Comparison of ENCODE assay signal across 8 mouse cellular contexts in genomic region chr1:106071237-106072070, GRCm38 (mm10).
A peak's percentile ranks its signal among the peaks of the same experiment; 100 is the strongest.
DNase-seq lines count a peak whose midpoint lies in the region; ATAC-seq and TF ChIP-seq lines count a peak whose summit lies in the region.

No protein-coding gene starts in this region.

- 0 out of 2 replicates have a peak, but pooled peaks have one; percentile 27 for ATAC-seq in embryonic facial prominence, embryonic 13.5 days (ENCODE audit: insufficient number of reproducible peaks, insufficient read depth, low FRiP score, low TSS enrichment, low read depth)
- no peak for ATAC-seq in limb, embryonic 12.5 days (ENCODE audit: insufficient number of reproducible peaks, insufficient read depth, low FRiP score, low TSS enrichment, low read depth)
- peak; percentile 68; the same call in 1 of the 2 replicates for ATAC-seq in stomach, postnatal 0 days (ENCODE audit: low FRiP score, low TSS enrichment)

- no peak overlapping the region for H3K27ac ChIP-seq in embryonic facial prominence, embryonic 13.5 days
- no peak overlapping the region for H3K27ac ChIP-seq in heart, embryonic 10.5 days
- no peak overlapping the region for H3K27ac ChIP-seq in limb, embryonic 12.5 days
- H3K27ac ChIP-seq in stomach, postnatal 0 days (replicated peaks) = no peak overlapping the region

- 0 out of 2 replicates have a peak overlapping the region, but pooled peaks have one; percentile 40 for H3K9ac ChIP-seq in embryonic facial prominence, embryonic 13.5 days
- no peak overlapping the region for H3K9ac ChIP-seq in limb, embryonic 12.5 days (replicated peaks)
- 0 out of 2 replicates have a peak overlapping the region, but pooled peaks have one; percentile 13 for H3K9ac ChIP-seq in stomach, postnatal 0 days (ENCODE audit: low read length)

- peaks cover 5% of the 10 kb centered on the region; the same call in 1 of the 2 replicates for H3K27me3 ChIP-seq in embryonic facial prominence, embryonic 13.5 days
- H3K27me3 ChIP-seq in heart, embryonic 10.5 days (ENCODE audit: insufficient read depth, poor library complexity, severe bottlenecking) = no peaks in the 10 kb centered on the region
- peaks cover 6% of the 10 kb centered on the region; the same call in 1 of the 2 replicates for H3K27me3 ChIP-seq in limb, embryonic 12.5 days
- H3K27me3 ChIP-seq in stomach, postnatal 0 days (ENCODE audit: control insufficient read depth, insufficient read depth, low read length) = no peaks in the 10 kb centered on the region

- no peaks in the 10 kb centered on the region for H3K9me3 ChIP-seq in embryonic facial prominence, embryonic 13.5 days
- no peaks in the 10 kb centered on the region for H3K9me3 ChIP-seq in heart, embryonic 10.5 days
- no peaks in the 10 kb centered on the region for H3K9me3 ChIP-seq in limb, embryonic 12.5 days
- no peaks in the 10 kb centered on the region for H3K9me3 ChIP-seq in stomach, postnatal 0 days (ENCODE audit: control insufficient read depth, low read length)

- DNase-seq in B cell, adult 2 months = peak; percentile 90 to 92
- DNase-seq in adrenal gland, postnatal 36 days = peak; percentile 76 to 77
- no peak for DNase-seq in heart, embryonic 10.5 days (ENCODE audit: low spot score)
- DNase-seq in kidney, adult 9 months = peak; percentile 82
- DNase-seq in naive thymus-derived CD4-positive, alpha-beta T cell, adult 2 months (ENCODE audit: low read depth) = peak; percentile 81
- DNase-seq in stomach, postnatal 0 days (ENCODE audit: low spot score) = peak; percentile 77

- 12% methylated on average over 9 of the region's 9 CpGs for WGBS in embryonic facial prominence, embryonic 13.5 days
- 15% methylated on average over 9 of the region's 9 CpGs for WGBS in heart, embryonic 10.5 days
- WGBS in limb, embryonic 12.5 days = 13% methylated on average over 9 of the region's 9 CpGs
- WGBS in stomach, postnatal 0 days = 12% methylated on average over 9 of the region's 9 CpGs

- peak; percentile 95 for TF ChIP-seq CTCF in stomach, postnatal 0 days (IDR thresholded peaks at IDR 0.05; ENCODE audit: low read depth)

- H3K4me2 ChIP-seq in embryonic facial prominence, embryonic 13.5 days = peak overlapping the region; percentile 48
- H3K4me2 ChIP-seq in limb, embryonic 12.5 days = peak overlapping the region; percentile 44
- no peak overlapping the region for H3K4me2 ChIP-seq in stomach, postnatal 0 days (replicated peaks; ENCODE audit: low read depth)

- peaks cover 2% of the 10 kb centered on the region; the same call in 1 of the 2 replicates for H3K4me1 ChIP-seq in embryonic facial prominence, embryonic 13.5 days
- peaks cover 16% of the 10 kb centered on the region for H3K4me1 ChIP-seq in heart, embryonic 10.5 days
- H3K4me1 ChIP-seq in limb, embryonic 12.5 days (replicated peaks) = peaks cover 6% of the 10 kb centered on the region
- H3K4me1 ChIP-seq in stomach, postnatal 0 days (replicated peaks; ENCODE audit: control insufficient read depth, insufficient read depth) = no peaks in the 10 kb centered on the region; the same call in 1 of the 2 replicates

- no peak for TF ChIP-seq EP300 in stomach, postnatal 0 days (optimal IDR thresholded peaks at IDR 0.05)

- H3K36me3 ChIP-seq in embryonic facial prominence, embryonic 13.5 days = no peaks in the 10 kb centered on the region
- no peaks in the 10 kb centered on the region for H3K36me3 ChIP-seq in heart, embryonic 10.5 days
- no peaks in the 10 kb centered on the region for H3K36me3 ChIP-seq in limb, embryonic 12.5 days
- no peaks in the 10 kb centered on the region for H3K36me3 ChIP-seq in stomach, postnatal 0 days (ENCODE audit: control insufficient read depth, insufficient read depth, low read length)

- H3K4me3 ChIP-seq in embryonic facial prominence, embryonic 13.5 days = 0 out of 2 replicates have a peak overlapping the region, but pooled peaks have one; percentile 14
- H3K4me3 ChIP-seq in heart, embryonic 10.5 days = peak overlapping the region; percentile 40
- H3K4me3 ChIP-seq in limb, embryonic 12.5 days (replicated peaks) = no peak overlapping the region
- no peak overlapping the region for H3K4me3 ChIP-seq in stomach, postnatal 0 days (ENCODE audit: low read depth, low read length)

Comparison
In these comparisons a context has a peak if more than half of its experiments do, and no peak if none do; other contexts are left out.
1. H3K4me3 ChIP-seq: peak in embryonic facial prominence, embryonic 13.5 days (single experiment) and heart, embryonic 10.5 days (single experiment); none in limb, embryonic 12.5 days (single experiment) and stomach, postnatal 0 days (single experiment).